Mouse (Mus musculus): ENCODE results near the gene Rffl. TPM values are rescaled to one million over a fixed set of nuclear protein-coding genes. Genes with fewer than 3 reads are reported as not detected.

The Rffl gene
- polyA plus RNA-seq (2011; ENCODE audit: insufficient read depth, insufficient read length, low read depth, missing spikeins): 27.4 and 29.9 TPM in 2 replicates

DNA sequence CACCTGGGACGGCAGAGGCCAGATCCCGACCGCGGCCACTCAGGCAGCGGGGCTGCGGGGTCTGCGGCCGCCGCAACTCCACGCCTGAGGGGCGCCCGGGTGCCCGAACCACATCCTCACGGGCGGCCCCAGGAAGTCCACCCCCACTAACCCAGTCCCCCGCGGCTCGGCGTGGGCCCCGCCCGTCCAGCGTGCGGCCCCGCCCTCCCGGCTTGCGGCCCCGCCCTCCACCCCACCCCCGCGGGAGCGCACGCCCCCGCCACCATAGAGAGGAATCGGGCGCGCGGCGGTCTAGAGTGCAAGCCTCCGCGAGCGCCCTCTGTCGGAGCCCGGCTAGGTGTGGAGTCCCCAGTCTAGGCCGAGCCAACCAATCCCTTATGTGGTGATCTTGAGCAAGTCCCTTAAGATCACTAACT is at the start of gene Rffl:
Gene Rffl, minus strand, starts transcription at position 180 of the 416 bp plus-strand sequence.
- H3K36me3 ChIP-seq (ENCODE audit: control insufficient read depth, insufficient read depth, low read length, poor library complexity, severe bottlenecking): no peaks in the 10 kb centered on the region; the same call in 1 of the 2 replicates
- peak within 1 kb of the TSS; percentile 86 for H3K9ac ChIP-seq (ENCODE audit: low read depth, poor library complexity, severe bottlenecking)
- no peak within 1 kb of the TSS for H3K27ac ChIP-seq (ENCODE audit: insufficient read depth, low read length)
- no peaks in the 10 kb centered on the region for H3K9me3 ChIP-seq (replicated peaks; ENCODE audit: control insufficient read depth, insufficient read depth, low read length, poor library complexity, severe bottlenecking)
- H3K4me3 ChIP-seq (ENCODE audit: low read depth, low read length): peak within 1 kb of the TSS; percentile 77
- TF ChIP-seq POLR2A (IDR thresholded peaks at IDR 0.05; ENCODE audit: insufficient read depth, low read length) (no peak), CTCF (IDR thresholded peaks at IDR 0.05; ENCODE audit: low read depth, low read length) (peak; percentile 69)
- no peaks in the 10 kb centered on the region for H3K27me3 ChIP-seq (ENCODE audit: control insufficient read depth, insufficient read depth, low read length, poor library complexity, severe bottlenecking)
- no peaks in the 10 kb centered on the region for H3K4me1 ChIP-seq (ENCODE audit: control insufficient read depth, insufficient read depth, low read length)

- H3K9me3 ChIP-seq (replicated peaks; ENCODE audit: control insufficient read depth, insufficient read depth, low read length, poor library complexity, severe bottlenecking): no peaks in the 10 kb centered on the region
- no peak overlapping the region for H3K4me3 ChIP-seq (ENCODE audit: low read depth, low read length)
- no peaks in the 10 kb centered on the region for H3K27me3 ChIP-seq (ENCODE audit: control insufficient read depth, insufficient read depth, low read length, poor library complexity, severe bottlenecking)
- H3K9ac ChIP-seq (ENCODE audit: low read depth, poor library complexity, severe bottlenecking): no peak overlapping the region
- no peaks in the 10 kb centered on the region for H3K4me1 ChIP-seq (ENCODE audit: control insufficient read depth, insufficient read depth, low read length)
- H3K27ac ChIP-seq (ENCODE audit: insufficient read depth, low read length): no peak overlapping the region
- TF ChIP-seq EP300 (IDR thresholded peaks at IDR 0.05; ENCODE audit: insufficient read depth, low read depth, low read length) (no peak), POLR2A (IDR thresholded peaks at IDR 0.05; ENCODE audit: insufficient read depth, low read length) (no peak), CTCF (IDR thresholded peaks at IDR 0.05; ENCODE audit: low read depth, low read length) (no peak)
- no peaks in the 10 kb centered on the region for H3K36me3 ChIP-seq (ENCODE audit: control insufficient read depth, insufficient read depth, low read length, poor library complexity, severe bottlenecking)
Observed at GRCm38 (mm10) chr11:82920768-82921167, 49.8 kb upstream of the Rffl start.

- H3K27ac ChIP-seq (ENCODE audit: insufficient read depth, low read length): no peak overlapping the region
- H3K4me3 ChIP-seq (ENCODE audit: low read depth, low read length): no peak overlapping the region
- peak; percentile 99 for TF ChIP-seq CTCF (IDR thresholded peaks at IDR 0.05; ENCODE audit: low read depth, low read length)
- TF ChIP-seq EP300 (IDR thresholded peaks at IDR 0.05; ENCODE audit: insufficient read depth, low read depth, low read length): 0 out of 2 replicates have a peak, but pooled peaks have one; percentile 19
- TF ChIP-seq POLR2A (IDR thresholded peaks at IDR 0.05; ENCODE audit: insufficient read depth, low read length): no peak
- H3K9ac ChIP-seq (ENCODE audit: low read depth, poor library complexity, severe bottlenecking): no peak overlapping the region
- H3K9me3 ChIP-seq (replicated peaks; ENCODE audit: control insufficient read depth, insufficient read depth, low read length, poor library complexity, severe bottlenecking): no peaks in the 10 kb centered on the region
- no peaks in the 10 kb centered on the region for H3K36me3 ChIP-seq (ENCODE audit: control insufficient read depth, insufficient read depth, low read length, poor library complexity, severe bottlenecking)
- no peaks in the 10 kb centered on the region for H3K27me3 ChIP-seq (ENCODE audit: control insufficient read depth, insufficient read depth, low read length, poor library complexity, severe bottlenecking)
- H3K4me1 ChIP-seq (ENCODE audit: control insufficient read depth, insufficient read depth, low read length): no peaks in the 10 kb centered on the region
Observed at GRCm38 (mm10) chr11:82914711-82915352, 43.8 kb upstream of the Rffl start.

GRCm38 (mm10) chr11:82910679-82911389 is 39.8 kb upstream of the Rffl start:
- Histone ChIP-seq H3K9me3 (replicated peaks; ENCODE audit: control insufficient read depth, insufficient read depth, low read length, poor library complexity, severe bottlenecking) (no peaks in the 10 kb centered on the region), H3K4me3 (ENCODE audit: low read depth, low read length) (no peak overlapping the region), H3K9ac (ENCODE audit: low read depth, poor library complexity, severe bottlenecking) (no peak overlapping the region), H3K27me3 (ENCODE audit: control insufficient read depth, insufficient read depth, low read length, poor library complexity, severe bottlenecking) (no peaks in the 10 kb centered on the region), H3K4me1 (ENCODE audit: control insufficient read depth, insufficient read depth, low read length) (peaks cover 2% of the 10 kb centered on the region), H3K36me3 (ENCODE audit: control insufficient read depth, insufficient read depth, low read length, poor library complexity, severe bottlenecking) (0 out of 2 replicates have a peak, but pooled peaks cover 5% of the 10 kb centered on the region), H3K27ac (ENCODE audit: insufficient read depth, low read length) (no peak overlapping the region)
- TF ChIP-seq CTCF (IDR thresholded peaks at IDR 0.05; ENCODE audit: low read depth, low read length) (no peak), POLR2A (IDR thresholded peaks at IDR 0.05; ENCODE audit: insufficient read depth, low read length) (no peak), EP300 (IDR thresholded peaks at IDR 0.05; ENCODE audit: insufficient read depth, low read depth, low read length) (no peak)

DNA sequence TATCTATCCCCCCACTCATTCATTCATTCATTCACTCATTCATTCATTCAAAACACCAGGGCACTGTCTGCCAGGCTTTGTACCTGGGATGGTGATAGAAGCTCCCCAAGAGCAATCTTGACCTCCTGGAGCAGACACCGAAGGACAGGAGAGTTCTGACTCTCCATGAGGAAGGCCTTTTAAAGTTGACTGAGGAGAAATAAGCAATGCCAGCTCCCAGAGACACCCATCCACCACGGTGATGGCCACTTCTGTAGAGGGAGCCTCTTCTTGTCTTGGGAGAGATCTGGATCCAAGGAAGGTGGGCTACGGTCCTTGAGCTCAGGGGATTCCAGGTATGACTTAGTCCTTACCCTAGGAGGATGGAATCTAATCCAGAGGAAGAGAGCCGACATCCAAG is 39.2 kb upstream of the Rffl start, which contains the start of gene Unc45b:
Gene Unc45b, plus strand, starts transcription at position 301 of the 400 bp plus-strand sequence.
- H3K4me1 ChIP-seq (ENCODE audit: control insufficient read depth, insufficient read depth, low read length): peaks cover 5% of the 10 kb centered on the region

DNA sequence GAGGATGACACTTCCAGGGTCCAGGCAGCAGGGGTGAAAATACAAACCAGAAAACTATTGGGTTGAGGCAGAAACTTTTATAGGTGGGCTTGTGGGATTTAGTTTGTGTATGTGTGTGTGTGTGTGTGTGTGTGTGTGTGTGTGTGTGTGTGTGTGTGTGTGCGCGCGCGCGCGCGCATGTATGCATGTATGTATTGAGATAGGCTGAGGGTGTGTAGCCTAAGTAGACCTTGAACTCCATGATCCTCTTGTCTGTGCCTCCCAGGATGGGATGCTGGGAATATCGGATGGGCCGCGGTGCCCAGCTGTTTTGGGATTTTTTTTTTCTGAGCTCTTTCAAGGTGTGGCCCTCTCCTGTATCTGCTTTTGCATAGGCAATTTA is 37.6 kb upstream of the Rffl start:
- no peaks in the 10 kb centered on the region for H3K27me3 ChIP-seq (ENCODE audit: control insufficient read depth, insufficient read depth, low read length, poor library complexity, severe bottlenecking)
- TF ChIP-seq POLR2A (IDR thresholded peaks at IDR 0.05; ENCODE audit: insufficient read depth, low read length): no peak
- no peak for TF ChIP-seq CTCF (IDR thresholded peaks at IDR 0.05; ENCODE audit: low read depth, low read length)
- TF ChIP-seq EP300 (IDR thresholded peaks at IDR 0.05; ENCODE audit: insufficient read depth, low read depth, low read length): no peak
- H3K9ac ChIP-seq (ENCODE audit: low read depth, poor library complexity, severe bottlenecking): no peak overlapping the region; the same call in 1 of the 2 replicates
- H3K9me3 ChIP-seq (replicated peaks; ENCODE audit: control insufficient read depth, insufficient read depth, low read length, poor library complexity, severe bottlenecking): no peaks in the 10 kb centered on the region
- H3K4me3 ChIP-seq (ENCODE audit: low read depth, low read length): peak overlapping the region; percentile 45
- H3K36me3 ChIP-seq (ENCODE audit: control insufficient read depth, insufficient read depth, low read length, poor library complexity, severe bottlenecking): peaks cover 22% of the 10 kb centered on the region
- H3K4me1 ChIP-seq (ENCODE audit: control insufficient read depth, insufficient read depth, low read length): peaks cover 7% of the 10 kb centered on the region
- no peak overlapping the region for H3K27ac ChIP-seq (ENCODE audit: insufficient read depth, low read length)

More for the DNA sequence above, 39.2 kb upstream of the Rffl start, which contains the start of gene Unc45b:
- Histone ChIP-seq H3K4me3 (ENCODE audit: low read depth, low read length) (no peak within 1 kb of the TSS), H3K9me3 (replicated peaks; ENCODE audit: control insufficient read depth, insufficient read depth, low read length, poor library complexity, severe bottlenecking) (no peaks in the 10 kb centered on the region), H3K36me3 (ENCODE audit: control insufficient read depth, insufficient read depth, low read length, poor library complexity, severe bottlenecking) (peaks cover 11% of the 10 kb centered on the region; the same call in 1 of the 2 replicates), H3K27ac (ENCODE audit: insufficient read depth, low read length) (no peak within 1 kb of the TSS), H3K27me3 (ENCODE audit: control insufficient read depth, insufficient read depth, low read length, poor library complexity, severe bottlenecking) (no peaks in the 10 kb centered on the region), H3K9ac (ENCODE audit: low read depth, poor library complexity, severe bottlenecking) (no peak within 1 kb of the TSS)
- TF ChIP-seq EP300 (IDR thresholded peaks at IDR 0.05; ENCODE audit: insufficient read depth, low read depth, low read length) (no peak), POLR2A (IDR thresholded peaks at IDR 0.05; ENCODE audit: insufficient read depth, low read length) (no peak), CTCF (IDR thresholded peaks at IDR 0.05; ENCODE audit: low read depth, low read length) (no peak)

Measured in ES-Bruce4 (cell line).